In the genomic region with DNA sequence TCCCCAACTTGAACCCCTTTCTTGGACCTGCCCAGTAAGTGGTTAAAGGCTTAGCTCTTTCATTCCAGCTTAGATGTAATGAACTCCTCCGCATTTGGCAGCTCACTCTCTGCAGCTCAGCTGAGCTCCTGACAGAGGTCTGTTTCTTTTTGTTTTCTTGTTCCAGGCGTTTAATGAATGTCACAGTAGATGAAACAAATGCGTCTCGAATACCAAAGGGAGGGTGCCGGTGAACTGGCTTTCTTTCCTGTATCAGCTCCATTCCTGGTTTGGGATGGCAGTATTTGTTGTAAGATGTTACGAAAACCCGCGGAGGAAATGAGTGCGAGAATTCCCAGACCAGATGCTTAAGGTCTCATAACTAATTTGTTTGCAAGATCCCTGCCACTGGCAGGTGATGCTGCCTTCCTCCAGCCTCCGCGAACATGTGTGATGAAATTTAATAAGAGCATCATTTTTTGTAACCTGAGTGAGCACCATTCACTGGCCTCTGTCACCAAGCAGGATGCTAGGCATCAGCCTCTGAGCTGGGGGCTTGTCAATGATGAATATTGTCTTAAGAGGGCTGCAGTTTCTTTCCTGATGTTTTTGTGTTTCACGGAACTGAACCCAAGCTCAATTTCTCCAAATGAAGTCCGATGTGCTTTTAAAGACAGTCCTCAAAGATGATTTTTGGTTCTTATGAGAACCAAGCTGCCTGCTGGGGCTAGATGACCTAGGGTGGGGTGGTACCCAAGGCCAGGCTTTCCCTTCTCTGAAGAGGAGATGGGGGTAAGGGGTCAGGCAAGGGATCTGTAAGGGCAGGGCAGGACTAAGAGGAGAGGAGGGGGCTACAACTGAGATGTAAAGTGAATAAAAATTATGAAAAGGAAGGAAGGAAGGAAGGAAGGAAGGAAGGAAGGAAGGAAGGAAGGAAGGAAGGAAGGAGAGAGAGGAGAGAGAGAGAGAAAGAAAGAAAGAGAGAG, we compare ENCODE assay signal across 9 mouse cellular contexts.
A peak's percentile ranks its signal among the peaks of the same experiment; 100 is the strongest.
DNase-seq lines count a peak whose midpoint lies in the region; ATAC-seq and TF ChIP-seq lines count a peak whose summit lies in the region.
"Had no signal": no experiment of that assay in that cellular context is flagged by ENCODE, and none has a peak within 500 bp of the region (broad histone marks: within the 10 kb centered on the region; RNA-seq: fewer than 3 reads in every experiment).

No protein-coding gene starts in this region.

- peak overlapping the region; percentile 31 for H3K4me2 ChIP-seq in embryonic facial prominence, embryonic 14.5 days (ENCODE audit: low read depth, low read length)
- H3K4me2 ChIP-seq in hindbrain, postnatal 0 days (ENCODE audit: low read depth, low read length) = peak overlapping the region; percentile 34
- H3K4me2 ChIP-seq in midbrain, embryonic 16.5 days (ENCODE audit: low read length) = peak overlapping the region; percentile 39
- H3K4me2 ChIP-seq: heart, embryonic 12.5 days had no signal

- H3K4me3 ChIP-seq in embryonic facial prominence, embryonic 14.5 days (ENCODE audit: low read depth, low read length) = no peak overlapping the region
- peak overlapping the region; percentile 9; the same call in 1 of the 2 replicates for H3K4me3 ChIP-seq in hindbrain, postnatal 0 days (ENCODE audit: low read length)
- H3K4me3 ChIP-seq in midbrain, embryonic 16.5 days (ENCODE audit: low read depth, low read length) = 0 out of 2 replicates have a peak overlapping the region, but pooled peaks have one; percentile 2
- H3K4me3 ChIP-seq: heart, embryonic 12.5 days had no signal

- 0 out of 2 replicates have a peak, but pooled peaks cover 8% of the 10 kb centered on the region for H3K4me1 ChIP-seq in embryonic facial prominence, embryonic 14.5 days (ENCODE audit: control insufficient read depth, insufficient read depth, low read length)
- H3K4me1 ChIP-seq in hindbrain, postnatal 0 days (ENCODE audit: insufficient read depth, low read length) = 0 out of 2 replicates have a peak, but pooled peaks cover 3% of the 10 kb centered on the region
- H3K4me1 ChIP-seq in midbrain, embryonic 16.5 days (ENCODE audit: control insufficient read depth, insufficient read depth, low read length) = peaks cover 13% of the 10 kb centered on the region
- H3K4me1 ChIP-seq: heart, embryonic 12.5 days had no signal

- H3K27ac ChIP-seq in embryonic facial prominence, embryonic 14.5 days (replicated peaks; ENCODE audit: low read depth, low read length) = no peak overlapping the region
- no peak overlapping the region for H3K27ac ChIP-seq in hindbrain, postnatal 0 days
- H3K27ac ChIP-seq in midbrain, embryonic 16.5 days (ENCODE audit: low read length) = peak overlapping the region; percentile 35; the same call in 1 of the 2 replicates

- no peak overlapping the region for H3K9ac ChIP-seq in embryonic facial prominence, embryonic 14.5 days (ENCODE audit: low read depth, low read length)
- no peak overlapping the region for H3K9ac ChIP-seq in hindbrain, postnatal 0 days (replicated peaks; ENCODE audit: low read length)
- H3K9ac ChIP-seq in midbrain, embryonic 16.5 days (ENCODE audit: low read depth, low read length) = no peak overlapping the region
- H3K9ac ChIP-seq: heart, embryonic 12.5 days had no signal

- ATAC-seq in embryonic facial prominence, embryonic 14.5 days (ENCODE audit: low read depth) = 0 out of 2 replicates have a peak, but pooled peaks have one; percentile 50
- 0 out of 2 replicates have a peak, but pooled peaks have one; percentile 32 for ATAC-seq in hindbrain, postnatal 0 days
- ATAC-seq in midbrain, embryonic 16.5 days = peak; percentile 72
- no peak for ATAC-seq in erythroblast, adult 5-6 weeks (replicated peaks; ENCODE audit: low FRiP score, poor library complexity, severe bottlenecking)

- TF ChIP-seq CTCF in hindbrain, postnatal 0 days (IDR thresholded peaks at IDR 0.05; ENCODE audit: low read depth) = no peak

- H3K9me3 ChIP-seq in embryonic facial prominence, embryonic 14.5 days (ENCODE audit: control insufficient read depth, low read length) = no peaks in the 10 kb centered on the region
- no peaks in the 10 kb centered on the region for H3K9me3 ChIP-seq in hindbrain, postnatal 0 days (ENCODE audit: low read length)
- H3K9me3 ChIP-seq in midbrain, embryonic 16.5 days (replicated peaks; ENCODE audit: control insufficient read depth, low read length, poor library complexity, severe bottlenecking) = no peaks in the 10 kb centered on the region
- H3K9me3 ChIP-seq: heart, embryonic 12.5 days had no signal

- H3K27me3 ChIP-seq in embryonic facial prominence, embryonic 14.5 days (replicated peaks; ENCODE audit: control insufficient read depth, insufficient read depth, low read length) = no peaks in the 10 kb centered on the region
- no peaks in the 10 kb centered on the region for H3K27me3 ChIP-seq in hindbrain, postnatal 0 days (ENCODE audit: insufficient read depth, low read length)
- no peaks in the 10 kb centered on the region for H3K27me3 ChIP-seq in midbrain, embryonic 16.5 days (ENCODE audit: control insufficient read depth, insufficient read depth, low read depth, low read length)
- H3K27me3 ChIP-seq: heart, embryonic 12.5 days had no signal

- DNase-seq in heart, adult 11 months = peak; percentile 41
- DNase-seq in heart, postnatal 4 days = no peak
- peak; percentile 72 for DNase-seq in embryonic facial prominence, embryonic 14.5 days (ENCODE audit: low spot score)
- peak; percentile 40 for DNase-seq in hindbrain, postnatal 0 days (ENCODE audit: low spot score)
- DNase-seq in retina, postnatal 1 day = no peak
- no peak for DNase-seq in ovary, postnatal 14 days (ENCODE audit: low spot score)

- H3K36me3 ChIP-seq in embryonic facial prominence, embryonic 14.5 days (ENCODE audit: control insufficient read depth, insufficient read depth, low read length) = no peaks in the 10 kb centered on the region
- H3K36me3 ChIP-seq in hindbrain, postnatal 0 days (ENCODE audit: insufficient read depth, low read length) = no peaks in the 10 kb centered on the region
- H3K36me3 ChIP-seq in midbrain, embryonic 16.5 days (ENCODE audit: control insufficient read depth, insufficient read depth, low read length) = no peaks in the 10 kb centered on the region
- H3K36me3 ChIP-seq: heart, embryonic 12.5 days had no signal

- WGBS in embryonic facial prominence, embryonic 14.5 days = 20% methylated on average over 13 of the region's 13 CpGs
- 23% methylated on average over 13 of the region's 13 CpGs for WGBS in hindbrain, postnatal 0 days
- 24% methylated on average over 13 of the region's 13 CpGs for WGBS in midbrain, embryonic 16.5 days

Comparison
In these comparisons a context has a peak if more than half of its experiments do, and no peak if none do; other contexts are left out.
1. DNase-seq: peak in heart, adult 11 months (single experiment), embryonic facial prominence, embryonic 14.5 days (single experiment) and hindbrain, postnatal 0 days (single experiment); none in heart, postnatal 4 days (single experiment), retina, postnatal 1 day (single experiment) and ovary, postnatal 14 days (single experiment).
2. Peak in every context shown above with its lines, with median percentiles within 50 percentile points of each other: H3K4me2 ChIP-seq.